Mouse (Mus musculus) cortical plate, adult 2 months (tissue): ENCODE measurements around the gene Acsl6.

ENCODE experiments used
- CTCF ChIP-seq: fragments of 200-500 bp; IDR thresholded peaks from 2 replicates; pipeline ENCODE4 v1.5.1; 2011; ENCODE audit warnings: mild to moderate bottlenecking, control low read depth, low read length; ENCODE audit not compliant: insufficient read depth; ENCODE audit errors: extremely low read depth
- POLR2A ChIP-seq: fragments of 200-500 bp; IDR thresholded peaks from 2 replicates; pipeline ENCODE4 v1.6.1; 2011; ENCODE audit warnings: mild to moderate bottlenecking, low read length, control low read depth; ENCODE audit not compliant: insufficient read depth; ENCODE audit errors: extremely low read depth

DNA sequence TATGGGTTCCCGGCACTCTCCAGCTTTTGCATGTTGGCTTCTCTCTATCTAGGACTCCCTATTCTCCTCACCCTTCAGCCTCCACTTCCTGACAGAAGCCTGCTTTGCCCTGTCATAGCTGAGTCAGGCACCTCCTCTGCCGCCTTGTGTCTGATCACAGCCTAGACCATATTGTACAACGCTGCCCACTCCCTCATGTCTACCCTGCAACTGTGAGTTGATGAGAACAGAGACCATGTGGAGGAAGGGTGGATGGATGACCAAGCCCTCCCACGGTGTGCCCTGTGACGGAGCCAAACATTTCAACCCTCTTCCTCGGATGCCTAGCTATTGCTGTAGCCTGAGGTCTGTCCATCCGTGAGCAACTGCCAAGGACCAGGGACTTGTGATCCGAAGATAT lies 13.8 kb downstream of the Acsl6 start:
- TF ChIP-seq POLR2A (no peak), CTCF (no peak)
